Mouse (Mus musculus) myocyte (in vitro differentiated cells): ENCODE measurements around the gene Cd80.

Experiments
- E2F4 ChIP-seq: IDR thresholded peaks from one replicate; pipeline ENCODE4 v1.6.1; 2011; ENCODE audit warnings: mild to moderate bottlenecking, control low read depth, moderate library complexity; ENCODE audit not compliant: insufficient read depth
- MAX ChIP-seq: IDR thresholded peaks from one replicate; pipeline ENCODE4 v1.6.1; 2011; ENCODE audit warnings: low read depth, mild to moderate bottlenecking, control low read depth
- MYOD1 ChIP-seq, 3 experiments: IDR thresholded peaks; one replicate each; pipeline ENCODE4 v1.6.1; 2011; ENCODE audit warnings: control low read depth in 2 of 3, low read depth in 2 of 3, mild to moderate bottlenecking in 2 of 3, moderate library complexity in 1 of 3; ENCODE audit not compliant: insufficient read length in 2 of 3, control insufficient read depth in 1 of 3
- MYOG ChIP-seq, 3 experiments: IDR thresholded peaks; one replicate each; pipeline ENCODE4 v1.6.1; 2011; ENCODE audit warnings: control low read depth in 2 of 3, low read depth in 2 of 3, mild to moderate bottlenecking in 2 of 3; ENCODE audit not compliant: insufficient read length in 2 of 3, control insufficient read depth in 1 of 3, insufficient read depth in 1 of 3
- POLR2A ChIP-seq: IDR thresholded peaks from one replicate; pipeline ENCODE4 v1.6.1; 2011; ENCODE audit warnings: low read depth, mild to moderate bottlenecking, control low read depth, moderate library complexity; ENCODE audit not compliant: insufficient read length
- POLR2AphosphoS2 ChIP-seq: IDR thresholded peaks from one replicate; pipeline ENCODE4 v1.6.1; 2011; ENCODE audit warnings: low read depth, control low read depth; ENCODE audit not compliant: insufficient read length
- TCF12 ChIP-seq: IDR thresholded peaks from one replicate; pipeline ENCODE4 v1.6.1; 2011; ENCODE audit warnings: mild to moderate bottlenecking, control low read depth; ENCODE audit not compliant: poor library complexity, insufficient read depth, severe bottlenecking
- USF1 ChIP-seq: IDR thresholded peaks from one replicate; pipeline ENCODE4 v1.6.1; 2011; ENCODE audit warnings: low read depth, mild to moderate bottlenecking, control low read depth, moderate library complexity

DNA sequence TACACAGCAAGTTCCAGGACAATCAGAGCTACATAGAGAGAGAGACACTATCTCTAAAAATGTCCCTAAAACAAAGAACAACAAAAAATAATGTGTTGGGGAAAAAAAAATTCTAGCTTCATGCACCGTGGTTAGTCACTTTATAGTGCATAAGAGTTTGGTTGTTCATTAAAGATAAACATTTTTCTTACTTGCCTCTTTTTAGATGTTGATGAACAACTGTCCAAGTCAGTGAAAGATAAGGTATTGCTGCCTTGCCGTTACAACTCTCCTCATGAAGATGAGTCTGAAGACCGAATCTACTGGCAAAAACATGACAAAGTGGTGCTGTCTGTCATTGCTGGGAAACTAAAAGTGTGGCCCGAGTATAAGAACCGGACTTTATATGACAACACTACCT lies 18.3 kb downstream of the Cd80 start:
- TF ChIP-seq E2F4 (no peak), POLR2A (no peak), MAX (no peak), POLR2AphosphoS2 (no peak), MYOD1 (IDR thresholded peaks at IDR 0.05; ENCODE audit: control insufficient read depth in 1 of 3, insufficient read length in 2 of 3, low read depth in 2 of 3) (no peak), MYOG (IDR thresholded peaks at IDR 0.05; ENCODE audit: control insufficient read depth in 1 of 3, insufficient read depth in 1 of 3, insufficient read length in 2 of 3, low read depth in 2 of 3) (no peak), TCF12 (no peak), USF1 (no peak)
